ENCODE assay signal across 8 mouse cellular contexts in the genomic region with DNA sequence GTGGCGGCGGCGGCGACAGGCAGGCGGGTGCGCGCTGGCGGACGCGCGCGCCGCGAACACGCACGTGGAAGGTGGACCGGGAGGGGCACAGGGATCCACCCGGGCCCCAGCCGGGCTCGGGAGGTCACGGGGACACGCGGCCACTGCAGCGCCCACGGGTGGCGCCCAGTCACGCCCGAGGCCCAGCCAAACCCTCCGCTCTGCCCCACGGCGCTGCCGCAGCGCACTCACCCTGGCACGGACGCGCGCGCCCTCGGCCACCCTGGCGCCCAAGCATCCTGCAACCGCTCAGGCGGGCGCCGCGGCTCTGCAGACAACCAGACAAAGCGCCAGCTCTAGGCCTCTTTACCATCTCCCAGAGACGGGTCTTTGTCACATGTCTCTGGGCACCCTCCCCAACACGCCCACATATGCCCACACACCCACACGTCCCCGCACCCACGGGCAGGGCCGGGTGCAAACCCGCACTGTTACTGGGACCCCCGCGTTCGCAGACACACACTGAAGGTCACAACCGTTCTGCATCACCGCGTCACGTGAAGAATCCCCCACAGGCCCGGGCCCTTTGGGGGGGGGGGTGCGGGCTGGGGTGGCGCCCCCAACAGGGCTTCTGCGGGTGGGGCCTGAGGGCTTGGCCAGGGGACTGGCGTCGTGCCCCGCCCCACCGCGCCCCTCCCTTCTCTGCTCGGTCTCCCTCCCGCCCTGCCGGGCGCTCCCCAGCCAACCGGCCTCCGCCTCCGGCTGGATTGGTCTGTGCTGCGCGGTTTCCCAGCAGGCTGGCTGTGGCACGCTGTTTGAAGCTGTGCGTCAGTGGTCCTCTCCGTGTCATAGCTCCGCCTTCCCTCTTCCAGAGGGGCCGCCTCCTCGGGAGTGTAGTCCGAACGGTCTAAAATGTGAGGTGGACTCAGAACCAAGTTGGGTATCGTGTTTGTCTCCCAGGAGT. TPM values are rescaled to one million over a fixed set of nuclear protein-coding genes. Genes with fewer than 3 reads are reported as not detected.
DNase-seq lines count a peak whose midpoint lies in the region; ATAC-seq lines count a peak whose summit lies in the region.

A gene (minus strand): TSS at position 517 of the 943 bp plus-strand sequence.

- H3K4me1 ChIP-seq in megakaryocyte, embryonic 14.5 days, result peaks cover 26% of the 10 kb centered on the region

- no peaks in the 10 kb centered on the region for H3K9me3 ChIP-seq in megakaryocyte, embryonic 14.5 days

- peak; percentile 46 for ATAC-seq in inflammation-experienced regulatory T-cells, adult 6 months
- ATAC-seq in monocyte, adult 5-6 weeks (replicated peaks; ENCODE audit: insufficient number of reproducible peaks, low FRiP score, low TSS enrichment, poor library complexity, severe bottlenecking), result no peak

- H3K4me3 ChIP-seq in megakaryocyte, embryonic 14.5 days (replicated peaks), result peak within 1 kb of the TSS; percentile 92

- H3K27me3 ChIP-seq in megakaryocyte, embryonic 14.5 days (replicated peaks), result peaks cover 84% of the 10 kb centered on the region

- H3K36me3 ChIP-seq in megakaryocyte, embryonic 14.5 days (replicated peaks; ENCODE audit: low read length), result peaks cover under 1% of the 10 kb centered on the region

- DNase-seq in adrenal gland, adult 18-20 months (ENCODE audit: low spot score in 2 of 2), result peak; percentile 57 to 71
- DNase-seq in embryo, embryonic 11 days, result peak; percentile 96
- peak; percentile 85 for DNase-seq in gastrocnemius, postnatal 25 days
- DNase-seq in left cerebral cortex, adult 9 months (ENCODE audit: low spot score in 2 of 2), result peak; percentile 83 to 90
- peak; percentile 91 for DNase-seq in right cerebral cortex, postnatal 4 days

RNA-seq across cellular contexts. Expression of the gene that starts here (rescaled TPM):
- total RNA-seq in adrenal gland, adult 18-20 months (2021), result 1 to 10 TPM; 4.4 to 7.7 TPM
- 1 to 10 TPM; 1.4 to 1.5 TPM for total RNA-seq in gastrocnemius, postnatal 25 days (2021)
- under 1 TPM in 1 of 3 experiments, not detected in 2; 0.18 TPM for polyA plus RNA-seq in inflammation-experienced regulatory T-cells, adult 6 months (2017; shearing (Covaris generic))
- polyA plus RNA-seq in megakaryocyte, embryonic 14.5 days (2012; ENCODE audit: insufficient read depth, low replicate concordance), result 2.4 and 4.7 TPM in 2 replicates
- total RNA-seq in monocyte, adult 5-6 weeks (2017), result not detected in 3 replicates

Comparison
In these comparisons a context has a peak if more than half of its experiments do, and no peak if none do; other contexts are left out.
1. Peak in ATAC-seq in inflammation-experienced regulatory T-cells, adult 6 months; RNA of the gene not detected or under 1 TPM.